Mouse (Mus musculus) thymus, adult 2 months (tissue): ENCODE measurements at regions not wholly inside any gene's neighbourhood (a gene's known extent, or its start where the extent isn't known, plus 50 kb on each side); places are given as distances from the start of the nearest gene placed in this dataset.

Source experiments
- DNase-seq: peaks from one replicate; pipeline ENCODE4 v3.0.0; 2021
- H3K27ac ChIP-seq: fragments of 200-500 bp; 2 replicates; pipeline ENCODE4 v1.5.1; 2012; ENCODE audit warnings: low read length, control low read depth; ENCODE audit not compliant: control insufficient read depth, insufficient read depth
- H3K27me3 ChIP-seq: fragments of 200-500 bp; 2 replicates; pipeline ENCODE4 v1.6.1; 2012; ENCODE audit warnings: mild to moderate bottlenecking, low read length, moderate library complexity, mixed read lengths; ENCODE audit not compliant: control insufficient read depth, insufficient read depth
- H3K36me3 ChIP-seq: fragments of 200-500 bp; 2 replicates; pipeline ENCODE4 v1.6.1; 2012; ENCODE audit warnings: mild to moderate bottlenecking, low read length, moderate library complexity; ENCODE audit not compliant: control insufficient read depth, insufficient read depth
- H3K4me1 ChIP-seq: fragments of 200-500 bp; replicated peaks from 2 replicates; pipeline ENCODE4 v1.6.1; 2012; ENCODE audit warnings: low read length; ENCODE audit not compliant: control insufficient read depth, insufficient read depth
- H3K4me3 ChIP-seq: fragments of 200-500 bp; 2 replicates; pipeline ENCODE4 v1.5.1; 2012; ENCODE audit warnings: mild to moderate bottlenecking, low read length, control low read depth, moderate library complexity; ENCODE audit not compliant: control insufficient read depth, insufficient read depth
- CTCF ChIP-seq: fragments of 200-500 bp; IDR thresholded peaks from 2 replicates; pipeline ENCODE4 v1.5.1; 2012; ENCODE audit warnings: mild to moderate bottlenecking, control low read depth, low read length, moderate library complexity, borderline replicate concordance; ENCODE audit not compliant: control insufficient read depth, poor library complexity, insufficient read depth; ENCODE audit errors: extremely low read depth
- POLR2A ChIP-seq: fragments of 200-500 bp; IDR thresholded peaks from 2 replicates; pipeline ENCODE4 v1.6.1; 2012; ENCODE audit warnings: mild to moderate bottlenecking, low read length, control low read depth, moderate library complexity; ENCODE audit not compliant: control insufficient read depth, poor library complexity, insufficient read depth; ENCODE audit errors: extremely low read depth
- WGBS: fragments of 180-500 bp; shearing (Covaris S2); methylation state at CpG from one replicate; pipeline ENCODE4 v1.1.7; 2018; 5-methylcytosine and 5-hydroxymethylcytosine counted together

GRCm38 (mm10) chr3:102386091-102386490 is 83.6 kb upstream of the Ngf start:
- 94% methylated on average over 4 of the region's 4 CpGs for WGBS
- Histone ChIP-seq H3K27ac (no peak overlapping the region), H3K4me3 (no peak overlapping the region), H3K4me1 (no peaks in the 10 kb centered on the region), H3K36me3 (no peaks in the 10 kb centered on the region), H3K27me3 (no peaks in the 10 kb centered on the region)
- TF ChIP-seq CTCF (no peak), POLR2A (no peak)
- DNase-seq: no peak

- Histone ChIP-seq H3K27me3 (no peaks in the 10 kb centered on the region), H3K4me1 (no peaks in the 10 kb centered on the region), H3K4me3 (no peak overlapping the region), H3K36me3 (no peaks in the 10 kb centered on the region), H3K27ac (no peak overlapping the region)
- TF ChIP-seq POLR2A: no peak
- no peak for TF ChIP-seq CTCF
- DNase-seq: no peak
- 86% methylated on average over 2 of the region's 2 CpGs for WGBS
Measured at GRCm38 (mm10) chr3:102384596-102384995, 85.1 kb upstream of the Ngf start.

- DNase-seq: no peak
Measured at GRCm38 (mm10) chr3:102383671-102384070, 86.0 kb upstream of the Ngf start.

DNA sequence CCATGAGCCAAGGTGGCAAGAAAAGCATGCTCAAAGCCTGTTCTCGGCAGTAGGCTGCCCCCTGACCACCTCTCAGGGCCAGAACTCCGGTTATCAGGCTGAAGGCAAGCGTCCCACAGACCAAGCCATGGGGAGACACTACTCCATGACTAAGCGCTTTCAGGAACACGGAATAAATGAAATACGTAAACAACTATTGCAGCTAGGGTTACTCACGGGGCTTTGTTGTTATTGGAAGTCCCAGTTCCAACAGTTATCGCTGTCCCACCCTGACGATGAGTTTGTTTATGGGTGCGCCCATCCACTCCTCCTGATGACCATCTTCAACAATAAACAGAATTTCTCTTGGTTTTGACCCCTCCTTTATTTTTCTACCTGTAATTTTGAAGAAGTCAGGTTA is 88.0 kb upstream of the Ngf start:
- WGBS: 93% methylated on average over 10 of the region's 10 CpGs
- Histone ChIP-seq H3K36me3 (no peaks in the 10 kb centered on the region), H3K4me3 (no peak overlapping the region), H3K27ac (no peak overlapping the region), H3K4me1 (no peaks in the 10 kb centered on the region), H3K27me3 (no peaks in the 10 kb centered on the region)
- no peak for DNase-seq
- no peak for TF ChIP-seq CTCF

More at GRCm38 (mm10) chr3:102383671-102384070, 86.0 kb upstream of the Ngf start:
- Histone ChIP-seq H3K36me3 (no peaks in the 10 kb centered on the region), H3K27me3 (no peaks in the 10 kb centered on the region), H3K4me3 (no peak overlapping the region), H3K4me1 (no peaks in the 10 kb centered on the region), H3K27ac (no peak overlapping the region)
- no peak for TF ChIP-seq POLR2A
- TF ChIP-seq CTCF: no peak
- WGBS: 79% methylated on average over 8 of the region's 8 CpGs

GRCm38 (mm10) chr3:102374381-102375060 is 95.2 kb upstream of the Ngf start:
- H3K4me3 ChIP-seq: no peak overlapping the region
- TF ChIP-seq CTCF: no peak
- no peak for TF ChIP-seq POLR2A
- WGBS: 84% methylated on average over 5 of the region's 5 CpGs
- H3K27me3 ChIP-seq: no peaks in the 10 kb centered on the region
- DNase-seq: no peak
- no peak overlapping the region for H3K27ac ChIP-seq
- no peaks in the 10 kb centered on the region for H3K4me1 ChIP-seq
- H3K36me3 ChIP-seq: no peaks in the 10 kb centered on the region

- no peak for TF ChIP-seq CTCF
- TF ChIP-seq POLR2A: no peak
- Histone ChIP-seq H3K27me3 (no peaks in the 10 kb centered on the region), H3K36me3 (no peaks in the 10 kb centered on the region), H3K27ac (no peak overlapping the region), H3K4me1 (no peaks in the 10 kb centered on the region), H3K4me3 (no peak overlapping the region)
- WGBS: 86% methylated on average over 8 of the region's 8 CpGs
- no peak for DNase-seq
Measured at GRCm38 (mm10) chr3:102372205-102372899, 97.4 kb upstream of the Ngf start.

DNA sequence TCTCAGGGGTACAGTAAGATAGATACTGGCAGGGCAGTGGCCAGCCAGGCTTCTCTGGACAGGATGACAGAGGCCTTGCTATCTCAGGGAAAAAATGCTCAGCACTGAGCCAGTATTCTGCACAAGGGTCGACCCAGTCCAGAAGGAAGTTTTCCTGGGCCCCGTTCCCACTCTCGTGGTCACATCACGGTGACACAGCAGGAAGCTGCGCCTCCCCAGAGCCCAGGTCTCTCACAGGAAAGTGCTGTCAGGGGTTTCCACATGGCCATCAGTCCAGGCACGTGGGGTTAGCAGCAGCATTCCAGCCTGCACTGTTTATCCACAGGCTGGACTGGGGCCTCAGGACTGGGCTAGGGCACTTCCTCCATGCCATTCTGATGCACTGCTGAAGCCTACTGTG is 103.5 kb upstream of the Ngf start:
- H3K27ac ChIP-seq: no peak overlapping the region
- WGBS: 21% methylated on average over 6 of the region's 6 CpGs
- no peak for DNase-seq

More for the DNA sequence above, 103.5 kb upstream of the Ngf start:
- Histone ChIP-seq H3K4me3 (no peak overlapping the region), H3K36me3 (no peaks in the 10 kb centered on the region), H3K4me1 (no peaks in the 10 kb centered on the region), H3K27me3 (no peaks in the 10 kb centered on the region)
- TF ChIP-seq CTCF (no peak), POLR2A (no peak)
